Mouse (Mus musculus) adrenal gland, postnatal 4 days (tissue): ENCODE results near the gene Myl12a. TPM values are rescaled to one million over a fixed set of nuclear protein-coding genes. Genes with fewer than 3 reads are reported as not detected.

Experiments
- DNase-seq, 2 experiments: peaks; one replicate each; pipeline ENCODE4 v3.0.0; 2021 to 2022; ENCODE audit warnings: low spot score in 2 of 2, mixed read lengths in 2 of 2
- total RNA-seq, 2 experiments: library from RNA; stranded (reverse); gene quantifications; 2 replicates each; pipeline ENCODE4 v1.2.3; 2021

The Myl12a gene
- total RNA-seq, 2 experiments from 2014 or later = 315 to 317 TPM

DNA sequence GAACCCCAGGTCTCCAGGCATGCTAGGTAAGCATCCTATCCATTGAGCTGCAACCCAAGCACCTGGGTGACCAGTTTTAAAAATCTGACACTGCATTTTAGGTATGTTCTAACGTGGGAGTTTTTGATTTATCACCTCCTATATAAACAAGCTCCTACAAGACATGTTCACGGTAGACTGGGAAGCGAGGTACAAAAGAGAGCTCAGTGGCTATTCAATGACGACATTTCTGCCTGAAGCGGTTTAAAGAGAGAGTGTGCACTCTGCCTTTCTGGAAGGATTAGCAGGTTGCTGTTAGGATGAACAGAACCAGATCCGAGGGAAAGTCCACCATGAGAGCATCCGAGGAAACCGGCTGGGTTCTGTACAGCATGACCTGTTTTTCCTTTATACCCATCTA, 54.0 kb downstream of the Myl12a start:
- no peak for DNase-seq

DNA sequence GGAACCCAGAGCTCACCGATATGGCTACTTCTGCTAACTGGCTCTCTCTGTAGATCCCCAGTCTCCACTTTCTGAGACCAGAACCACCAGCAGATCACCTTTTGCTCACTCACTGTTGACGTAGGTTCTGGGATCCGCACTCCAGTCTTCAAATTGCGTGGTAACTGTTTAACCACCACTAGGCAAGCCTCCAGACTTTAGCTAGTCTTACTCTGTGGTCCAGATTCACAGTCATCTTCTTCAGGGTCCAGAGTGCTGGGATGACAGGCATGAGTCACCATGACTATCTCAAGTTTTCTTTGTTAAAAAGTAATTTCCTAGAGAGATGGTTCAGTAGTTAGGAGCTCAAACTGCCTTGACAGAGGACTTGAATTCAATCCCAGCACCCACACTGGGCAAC, 58.9 kb downstream of the Myl12a start:
- DNase-seq = no peak

Other genes starting within 250 kb of the Myl12a start
- gene Tgif1, start 149.3 kb downstream of the Myl12a start, total RNA-seq = 10 to 100 TPM; 79.0 to 81.1 TPM
- gene Myom1, start 245 bp downstream of the Myl12a start, total RNA-seq = 10 to 100 TPM; 16.5 to 34.7 TPM
- gene Lpin2, start 179.7 kb upstream of the Myl12a start, total RNA-seq = 10 to 100 TPM; 55.2 to 63.6 TPM